25 mouse cellular contexts compared by ENCODE assay signal in the genomic region with DNA sequence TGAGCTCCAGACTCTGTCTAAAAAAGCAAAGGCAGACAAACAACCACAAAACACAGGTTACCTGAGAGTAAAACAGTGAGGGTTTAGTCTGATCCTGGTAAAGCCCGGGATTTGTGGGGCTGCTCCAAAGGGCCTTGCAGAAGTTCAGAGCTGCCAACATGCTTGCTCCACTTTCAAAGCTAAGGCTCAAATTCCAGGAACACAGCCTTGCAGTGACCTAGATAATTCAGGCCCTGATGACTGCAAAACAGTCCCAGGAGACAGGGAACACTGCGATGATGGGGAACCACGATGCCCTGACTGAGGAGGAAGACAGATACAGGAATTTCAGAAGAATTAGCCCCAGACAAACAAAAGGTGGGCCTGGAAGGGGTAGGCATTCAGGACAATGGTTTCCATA.
DNase-seq lines count a peak whose midpoint lies in the region; ATAC-seq lines count a peak whose summit lies in the region.
"Had no signal": no experiment of that assay in that cellular context is flagged by ENCODE, and none has a peak within 500 bp of the region (broad histone marks: within the 10 kb centered on the region; RNA-seq: fewer than 3 reads in every experiment).

No protein-coding gene starts in this region.

- peak; percentile 22 for DNase-seq in cerebellum, adult 9-11 months
- DNase-seq in kidney, adult 9 months: peak; percentile 19
- no peak for DNase-seq in kidney, adult 11 months
- peak; percentile 31 for DNase-seq in adrenal gland, postnatal 14 days
- peak; percentile 61 for DNase-seq in brain, adult 2 months (ENCODE audit: low read depth, low spot score)
- DNase-seq in urinary bladder, postnatal 14 days (ENCODE audit: low spot score): no peak
- DNase-seq: cerebellum, adult 11 months; cerebellum, adult 9-10 months; embryo, embryonic 11 days; gastrocnemius, postnatal 10 days; heart, adult 11 months; kidney, postnatal 25 days; left cerebral cortex, postnatal 4 days; liver, embryonic 13.5 days; lung, adult 2 months; lung, postnatal 10 days; right cerebral cortex, adult 18-20 months; thymus, adult 18-20 months; thymus, postnatal 25 days had no signal

- ATAC-seq in cerebellum, adult (ENCODE audit: insufficient number of reproducible peaks, low FRiP score, low TSS enrichment): no peak
- ATAC-seq: CD4-positive, CD25-positive, alpha-beta regulatory T cell, adult 4 months; forebrain, embryonic 14.5 days; hindbrain, postnatal 0 days; intestine, embryonic 15.5 days; midbrain, embryonic 13.5 days had no signal

Comparison
In these comparisons a context has a peak if more than half of its experiments do, and no peak if none do; other contexts are left out.
1. DNase-seq: peak in cerebellum, adult 9-11 months (single experiment), kidney, adult 9 months (single experiment), adrenal gland, postnatal 14 days (single experiment) and brain, adult 2 months (single experiment); none in kidney, adult 11 months (single experiment) and urinary bladder, postnatal 14 days (single experiment).